Mouse (Mus musculus) thymus, adult 2 months (tissue): ENCODE results near the gene Gnat1. TPM values are rescaled to one million over a fixed set of nuclear protein-coding genes. Genes with fewer than 3 reads are reported as not detected.

Experiments
- DNase-seq: peaks from one replicate; pipeline ENCODE4 v3.0.0; 2021
- H3K27ac ChIP-seq: fragments of 200-500 bp; 2 replicates; pipeline ENCODE4 v1.5.1; 2012; ENCODE audit warnings: low read length, control low read depth; ENCODE audit not compliant: control insufficient read depth, insufficient read depth
- H3K27me3 ChIP-seq: fragments of 200-500 bp; 2 replicates; pipeline ENCODE4 v1.6.1; 2012; ENCODE audit warnings: mild to moderate bottlenecking, low read length, moderate library complexity, mixed read lengths; ENCODE audit not compliant: control insufficient read depth, insufficient read depth
- H3K36me3 ChIP-seq: fragments of 200-500 bp; 2 replicates; pipeline ENCODE4 v1.6.1; 2012; ENCODE audit warnings: mild to moderate bottlenecking, low read length, moderate library complexity; ENCODE audit not compliant: control insufficient read depth, insufficient read depth
- H3K4me1 ChIP-seq: fragments of 200-500 bp; replicated peaks from 2 replicates; pipeline ENCODE4 v1.6.1; 2012; ENCODE audit warnings: low read length; ENCODE audit not compliant: control insufficient read depth, insufficient read depth
- H3K4me3 ChIP-seq: fragments of 200-500 bp; 2 replicates; pipeline ENCODE4 v1.5.1; 2012; ENCODE audit warnings: mild to moderate bottlenecking, low read length, control low read depth, moderate library complexity; ENCODE audit not compliant: control insufficient read depth, insufficient read depth
- CTCF ChIP-seq: fragments of 200-500 bp; IDR thresholded peaks from 2 replicates; pipeline ENCODE4 v1.5.1; 2012; ENCODE audit warnings: mild to moderate bottlenecking, control low read depth, low read length, moderate library complexity, borderline replicate concordance; ENCODE audit not compliant: control insufficient read depth, poor library complexity, insufficient read depth; ENCODE audit errors: extremely low read depth
- POLR2A ChIP-seq: fragments of 200-500 bp; IDR thresholded peaks from 2 replicates; pipeline ENCODE4 v1.6.1; 2012; ENCODE audit warnings: mild to moderate bottlenecking, low read length, control low read depth, moderate library complexity; ENCODE audit not compliant: control insufficient read depth, poor library complexity, insufficient read depth; ENCODE audit errors: extremely low read depth
- WGBS: fragments of 180-500 bp; shearing (Covaris S2); methylation state at CpG from one replicate; pipeline ENCODE4 v1.1.7; 2018; 5-methylcytosine and 5-hydroxymethylcytosine counted together
- polyA plus RNA-seq: library from polyadenylated mRNA; depleted of rRNA; stranded (reverse); fragments of >200 nt; gene quantifications from 2 replicates; pipeline ENCODE4 v1.2.3, GENCODE M21; 2012

Gnat1 gene
- polyA plus RNA-seq, 1 experiment = 0.13 TPM

- DNase-seq = no peak
- H3K36me3 ChIP-seq = no peaks in the 10 kb centered on the region
- H3K4me3 ChIP-seq = no peak overlapping the region
- TF ChIP-seq CTCF (no peak), POLR2A (no peak)
- no peaks in the 10 kb centered on the region for H3K27me3 ChIP-seq
- WGBS = 96% methylated on average over 10 of the region's 10 CpGs
- H3K4me1 ChIP-seq = no peaks in the 10 kb centered on the region
- no peak overlapping the region for H3K27ac ChIP-seq
These were observed 20.0 kb downstream of the Gnat1 start for GRCm38 (mm10) chr9:107659551-107659950.

GRCm38 (mm10) chr9:107658096-107658495 is 21.4 kb downstream of the Gnat1 start:
- TF ChIP-seq POLR2A = no peak
- no peak for TF ChIP-seq CTCF
- H3K36me3 ChIP-seq = no peaks in the 10 kb centered on the region
- no peak overlapping the region for H3K27ac ChIP-seq
- no peak overlapping the region for H3K4me3 ChIP-seq
- DNase-seq = no peak
- no peaks in the 10 kb centered on the region for H3K27me3 ChIP-seq
- WGBS = 90% methylated on average over 6 of the region's 6 CpGs
- no peaks in the 10 kb centered on the region for H3K4me1 ChIP-seq

- DNase-seq = no peak
- Histone ChIP-seq H3K4me1 (no peaks in the 10 kb centered on the region), H3K4me3 (no peak overlapping the region), H3K27me3 (no peaks in the 10 kb centered on the region), H3K36me3 (no peaks in the 10 kb centered on the region), H3K27ac (no peak overlapping the region)
- no peak for TF ChIP-seq CTCF
- no peak for TF ChIP-seq POLR2A
- 82% methylated on average over 5 of the region's 5 CpGs for WGBS
These were observed 22.4 kb downstream of the Gnat1 start for GRCm38 (mm10) chr9:107657144-107657543.

DNA sequence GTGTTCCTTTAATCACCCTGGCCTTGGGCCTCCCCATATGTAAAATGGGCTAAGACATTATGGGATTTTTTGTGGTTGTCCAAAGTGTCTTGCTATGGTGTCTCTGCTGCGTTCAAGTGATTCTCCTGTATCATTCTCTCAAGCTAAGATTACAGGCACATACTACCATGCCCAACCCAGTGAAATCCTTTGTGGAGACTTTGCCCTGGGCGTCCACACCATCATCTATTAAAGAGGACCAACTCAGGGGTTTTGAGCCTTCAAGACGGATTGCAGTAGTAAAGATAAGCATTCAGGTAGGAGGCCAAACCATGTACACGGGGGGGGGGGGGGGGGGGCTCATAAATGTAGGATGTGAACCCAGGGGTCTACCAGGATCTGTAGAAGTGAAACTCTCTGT is 24.9 kb downstream of the Gnat1 start:
- DNase-seq = no peak
- Histone ChIP-seq H3K27me3 (no peaks in the 10 kb centered on the region), H3K27ac (no peak overlapping the region), H3K36me3 (no peaks in the 10 kb centered on the region), H3K4me3 (no peak overlapping the region), H3K4me1 (no peaks in the 10 kb centered on the region)
- TF ChIP-seq POLR2A (no peak), CTCF (no peak)
- 87% methylated on average over 4 of the region's 4 CpGs for WGBS

DNA sequence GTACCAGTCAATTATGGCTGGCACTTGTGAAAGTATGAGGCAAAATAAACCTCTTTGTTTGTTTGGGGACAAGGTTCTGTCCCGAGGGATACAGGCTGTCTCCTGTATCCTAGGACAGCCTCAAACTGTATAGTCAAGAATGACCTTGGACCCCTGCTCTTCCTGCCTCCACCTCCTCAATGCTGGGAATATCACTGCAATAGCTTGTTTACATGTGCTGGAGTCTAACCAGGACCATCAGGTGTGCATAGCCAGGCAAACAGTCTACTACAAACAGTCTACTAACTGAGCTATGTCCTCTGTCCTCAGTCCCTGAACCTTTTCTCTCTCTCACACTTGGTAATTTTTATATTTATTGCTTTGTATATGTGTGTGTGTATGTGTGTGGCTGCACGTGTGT is 26.0 kb downstream of the Gnat1 start:
- DNase-seq = no peak
- WGBS = 86% methylated on average over 2 of the region's 2 CpGs
- Histone ChIP-seq H3K36me3 (no peaks in the 10 kb centered on the region), H3K27ac (no peak overlapping the region), H3K4me1 (no peaks in the 10 kb centered on the region), H3K4me3 (no peak overlapping the region), H3K27me3 (no peaks in the 10 kb centered on the region)
- TF ChIP-seq CTCF (no peak), POLR2A (no peak)

DNA sequence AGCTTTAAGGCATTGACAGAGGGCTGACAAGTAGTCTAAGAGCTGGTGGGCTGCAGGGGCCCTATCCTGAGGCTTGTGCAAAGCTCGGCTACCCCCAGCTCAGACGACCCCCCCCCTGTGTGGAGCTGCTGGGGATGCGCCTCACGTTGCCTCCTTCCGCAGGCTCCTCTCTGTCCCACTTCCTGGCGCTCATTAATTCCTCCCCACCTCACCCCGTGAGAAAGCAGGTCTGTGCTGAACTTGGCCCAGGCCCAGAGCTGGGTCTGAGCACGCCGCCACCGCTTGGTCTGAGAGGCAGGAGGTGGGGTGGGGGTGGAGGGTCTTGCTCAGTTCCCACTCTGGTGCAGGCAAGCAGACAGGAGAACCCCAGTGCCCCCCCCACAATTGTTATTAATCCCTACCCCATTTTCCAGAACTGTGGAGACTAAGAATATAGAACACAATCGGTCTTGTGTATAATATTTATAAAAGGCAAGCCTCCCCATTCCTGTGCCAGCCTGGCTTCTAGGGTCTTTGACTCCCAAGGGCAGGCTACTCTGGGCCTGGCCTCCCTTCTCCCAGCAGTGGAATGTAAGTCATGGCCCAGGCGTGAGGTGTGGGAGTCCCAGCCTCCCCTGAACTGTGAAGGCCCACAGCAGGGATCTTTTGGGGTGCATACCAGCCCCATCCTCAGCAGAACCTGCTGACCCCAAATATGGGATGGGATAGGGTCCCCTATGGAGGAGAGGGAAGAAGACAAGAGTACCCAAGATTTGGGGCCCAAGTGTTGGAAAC is 28.6 kb downstream of the Gnat1 start:
- H3K27me3 ChIP-seq = no peaks in the 10 kb centered on the region
- no peak overlapping the region for H3K27ac ChIP-seq
- H3K4me3 ChIP-seq = no peak overlapping the region
- H3K36me3 ChIP-seq = no peaks in the 10 kb centered on the region
- TF ChIP-seq CTCF = no peak
- no peak for TF ChIP-seq POLR2A
- no peak for DNase-seq
- H3K4me1 ChIP-seq = no peaks in the 10 kb centered on the region
- WGBS = 54% methylated on average over 12 of the region's 12 CpGs

DNA sequence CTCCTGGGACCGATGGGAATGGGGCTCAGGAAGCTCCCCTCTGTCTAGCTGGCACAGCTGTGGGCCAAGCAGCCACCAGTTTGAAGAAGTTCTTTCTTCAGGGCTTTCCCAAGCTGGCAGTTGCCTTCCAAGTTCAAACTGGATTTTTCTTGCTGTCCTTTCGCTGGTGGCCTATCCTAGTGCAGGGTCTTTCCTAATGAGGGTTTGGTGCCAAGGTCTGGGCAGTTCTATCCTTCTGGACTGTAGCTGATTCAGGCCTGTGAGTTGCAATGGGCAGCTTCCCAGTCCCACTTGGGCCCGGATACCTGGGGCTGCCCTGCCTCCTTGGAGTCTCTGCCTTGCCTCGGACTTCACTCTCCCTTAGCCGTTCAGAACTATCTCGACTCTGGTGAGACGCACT is 29.3 kb downstream of the Gnat1 start:
- H3K4me1 ChIP-seq = no peaks in the 10 kb centered on the region
- no peak for DNase-seq
- H3K27me3 ChIP-seq = no peaks in the 10 kb centered on the region
- no peak overlapping the region for H3K27ac ChIP-seq
- no peaks in the 10 kb centered on the region for H3K36me3 ChIP-seq
- TF ChIP-seq POLR2A = no peak
- TF ChIP-seq CTCF = no peak
- no peak overlapping the region for H3K4me3 ChIP-seq
- WGBS = 91% methylated on average over 7 of the region's 7 CpGs

DNA sequence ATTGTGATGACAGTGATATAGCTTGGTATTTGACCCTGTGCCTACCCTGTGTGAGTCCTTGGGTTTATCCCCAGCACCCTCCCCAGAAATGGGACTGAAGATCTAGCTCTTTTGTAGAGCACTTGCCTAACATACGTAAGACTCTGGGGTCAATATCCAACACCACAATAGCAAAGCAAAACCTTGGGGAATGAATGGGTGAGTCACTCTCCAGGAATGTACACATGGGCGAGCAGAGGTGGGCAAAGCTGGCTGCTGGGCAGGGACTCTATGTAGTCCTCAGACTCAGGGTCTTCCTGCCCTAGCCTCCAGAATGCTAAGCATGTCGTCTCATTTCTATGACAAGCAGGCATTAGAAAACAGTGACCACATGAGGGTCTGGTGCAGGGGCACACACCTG is 30.7 kb downstream of the Gnat1 start:
- H3K36me3 ChIP-seq = no peaks in the 10 kb centered on the region
- WGBS = 89% methylated on average over 3 of the region's 3 CpGs
- peaks cover 5% of the 10 kb centered on the region for H3K4me1 ChIP-seq
- no peak overlapping the region for H3K27ac ChIP-seq
- TF ChIP-seq CTCF (no peak), POLR2A (no peak)
- H3K4me3 ChIP-seq = no peak overlapping the region
- no peaks in the 10 kb centered on the region for H3K27me3 ChIP-seq
- DNase-seq = no peak
